Mouse (Mus musculus) liver, embryonic 15.5 days (tissue): Measurements from ENCODE around the gene Rnf121. TPM values are rescaled to one million over a fixed set of nuclear protein-coding genes. Genes with fewer than 3 reads are reported as not detected.

ENCODE experiments used
- ATAC-seq: fragments of 200-750 bp; cut with Nextera tagmentation; 2 replicates; pipeline ENCODE4 v1.8.0; 2017; ENCODE audit warnings: moderate number of reproducible peaks, mild to moderate bottlenecking, moderate library complexity; ENCODE audit not compliant: insufficient read depth
- H3K27ac ChIP-seq: fragments of 300-500 bp; sonication (generic); replicated peaks from 2 replicates; pipeline ENCODE4 v1.5.1; 2015; ENCODE audit warnings: mild to moderate bottlenecking, inconsistent platforms
- H3K27me3 ChIP-seq: fragments of 300-500 bp; sonication (generic); 2 replicates; pipeline ENCODE4 v1.6.1; 2015; ENCODE audit warnings: mild to moderate bottlenecking, inconsistent platforms
- H3K36me3 ChIP-seq: fragments of 300-500 bp; sonication (generic); replicated peaks from 2 replicates; pipeline ENCODE4 v1.6.1; 2015; ENCODE audit warnings: moderate library complexity, mild to moderate bottlenecking, inconsistent platforms
- H3K4me1 ChIP-seq: fragments of 300-500 bp; sonication (generic); replicated peaks from 2 replicates; pipeline ENCODE4 v1.6.1; 2015; ENCODE audit warnings: inconsistent platforms
- H3K4me2 ChIP-seq: fragments of 300-500 bp; sonication (generic); 2 replicates; pipeline ENCODE4 v1.6.1; 2015; ENCODE audit warnings: moderate library complexity, mild to moderate bottlenecking, inconsistent platforms
- H3K4me3 ChIP-seq: fragments of 300-500 bp; sonication (generic); replicated peaks from 2 replicates; pipeline ENCODE4 v1.5.1; 2015; ENCODE audit warnings: mild to moderate bottlenecking, inconsistent platforms
- H3K9ac ChIP-seq: fragments of 300-500 bp; sonication (generic); 2 replicates; pipeline ENCODE4 v1.6.1; 2015; ENCODE audit warnings: moderate library complexity, mild to moderate bottlenecking, inconsistent platforms
- H3K9me3 ChIP-seq: fragments of 300-500 bp; sonication (generic); replicated peaks from 2 replicates; pipeline ENCODE4 v1.6.1; 2016; ENCODE audit warnings: inconsistent platforms
- WGBS: fragments of 180-500 bp; shearing (Covaris S2); methylation state at CpG from one replicate; pipeline ENCODE4 v1.1.7; 2015; ENCODE audit warnings: mixed read lengths; ENCODE audit not compliant: insufficient replicate concordance; 5-methylcytosine and 5-hydroxymethylcytosine counted together
- polyA plus RNA-seq: library from polyadenylated mRNA; unstranded; fragments of >200 nt; fragmentation: Nextera tagmentation; extraction: Ambion mirVana; gene quantifications from 2 replicates; pipeline ENCODE4 v1.2.1, GENCODE M21; 2015

Rnf121 gene
- polyA plus RNA-seq, 1 experiment from 2014 or later = 11.5 TPM

DNA sequence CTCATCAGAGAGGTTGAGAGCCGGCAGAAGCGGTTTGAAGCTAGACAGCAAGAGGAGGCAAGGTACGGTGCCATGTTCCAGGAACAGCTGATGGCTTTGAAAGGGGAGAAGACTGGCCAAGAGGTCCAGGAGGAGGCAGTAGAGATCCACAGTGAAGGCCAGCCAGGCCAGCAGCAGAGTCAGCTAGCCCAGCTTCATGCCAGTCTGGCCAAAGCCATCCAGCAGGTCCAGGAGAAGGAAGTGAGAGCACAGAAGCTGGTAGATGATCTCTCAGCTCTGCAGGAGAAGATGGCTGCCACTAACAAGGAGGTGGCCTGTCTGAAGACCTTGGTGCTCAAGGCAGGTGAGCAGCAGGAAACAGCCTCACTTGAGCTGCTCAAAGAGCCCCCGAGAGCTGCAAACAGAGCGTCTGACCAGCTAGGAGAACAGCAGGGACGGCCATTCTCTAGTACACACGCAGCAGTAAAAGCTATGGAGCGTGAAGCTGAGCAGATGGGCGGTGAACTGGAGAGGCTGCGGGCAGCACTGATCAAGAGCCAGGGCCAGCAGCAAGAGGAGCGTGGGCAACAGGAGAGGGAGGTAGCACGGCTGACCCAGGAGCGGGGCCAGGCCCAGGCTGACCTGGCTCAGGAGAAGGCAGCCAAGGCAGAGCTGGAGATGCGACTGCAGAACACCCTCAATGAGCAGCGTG is 65.7 kb downstream of the Rnf121 start:
- no peak overlapping the region for H3K27ac ChIP-seq
- peaks cover 97% of the 10 kb centered on the region for H3K36me3 ChIP-seq
- no peak for ATAC-seq
- H3K27me3 ChIP-seq = no peaks in the 10 kb centered on the region
- no peak overlapping the region for H3K9ac ChIP-seq
- H3K4me3 ChIP-seq = no peak overlapping the region
- H3K4me1 ChIP-seq = peaks cover 17% of the 10 kb centered on the region
- H3K9me3 ChIP-seq = no peaks in the 10 kb centered on the region
- no peak overlapping the region for H3K4me2 ChIP-seq
- 94% methylated on average over 15 of the region's 15 CpGs for WGBS

DNA sequence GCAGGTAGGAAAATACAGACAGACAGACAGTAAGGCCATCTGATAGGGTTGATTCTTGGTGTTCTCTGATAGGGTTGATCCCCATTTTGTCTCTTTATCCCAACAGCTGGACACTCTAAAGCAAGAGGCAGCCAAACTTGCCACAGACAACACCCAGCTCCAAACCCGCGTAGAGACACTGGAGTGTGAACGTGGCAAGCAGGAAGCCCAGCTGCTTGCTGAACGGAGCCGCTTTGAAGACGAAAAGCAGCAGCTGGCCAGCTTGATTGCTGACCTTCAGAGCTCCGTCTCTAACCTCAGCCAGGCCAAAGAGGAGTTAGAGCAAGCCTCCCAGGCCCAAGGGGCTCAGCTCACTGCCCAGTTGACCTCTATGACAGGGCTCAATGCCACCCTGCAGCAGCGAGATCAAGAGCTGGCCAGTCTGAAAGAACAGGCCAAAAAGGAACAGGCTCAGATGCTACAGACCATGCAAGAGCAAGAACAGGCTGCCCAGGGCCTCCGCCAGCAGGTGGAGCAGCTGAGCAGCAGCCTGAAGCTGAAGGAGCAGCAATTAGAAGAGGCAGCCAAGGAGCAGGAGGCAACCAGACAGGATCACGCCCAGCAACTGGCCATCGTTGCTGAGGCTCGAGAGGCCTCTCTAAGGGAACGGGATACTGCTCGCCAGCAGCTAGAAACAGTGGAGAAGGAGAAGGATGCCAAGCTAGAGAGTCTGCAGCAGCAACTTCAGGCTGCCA is 66.9 kb downstream of the Rnf121 start:
- Histone ChIP-seq H3K27ac (no peak overlapping the region), H3K27me3 (no peaks in the 10 kb centered on the region), H3K4me1 (peaks cover 7% of the 10 kb centered on the region), H3K4me2 (no peak overlapping the region), H3K36me3 (peaks cover 100% of the 10 kb centered on the region), H3K9ac (no peak overlapping the region), H3K4me3 (no peak overlapping the region), H3K9me3 (no peaks in the 10 kb centered on the region)
- ATAC-seq = 0 out of 2 replicates have a peak, but pooled peaks have one; percentile 49
- WGBS = 69% methylated on average over 14 of the region's 14 CpGs

GRCm38 (mm10) chr7:101994241-101994640 is 71.0 kb downstream of the Rnf121 start:
- Histone ChIP-seq H3K4me1 (no peaks in the 10 kb centered on the region; the same call in 1 of the 2 replicates), H3K9ac (no peak overlapping the region), H3K36me3 (peaks cover 99% of the 10 kb centered on the region), H3K27me3 (no peaks in the 10 kb centered on the region), H3K4me3 (no peak overlapping the region), H3K4me2 (no peak overlapping the region), H3K9me3 (no peaks in the 10 kb centered on the region), H3K27ac (no peak overlapping the region)
- no peak for ATAC-seq
- WGBS = 68% methylated on average over 3 of the region's 3 CpGs

DNA sequence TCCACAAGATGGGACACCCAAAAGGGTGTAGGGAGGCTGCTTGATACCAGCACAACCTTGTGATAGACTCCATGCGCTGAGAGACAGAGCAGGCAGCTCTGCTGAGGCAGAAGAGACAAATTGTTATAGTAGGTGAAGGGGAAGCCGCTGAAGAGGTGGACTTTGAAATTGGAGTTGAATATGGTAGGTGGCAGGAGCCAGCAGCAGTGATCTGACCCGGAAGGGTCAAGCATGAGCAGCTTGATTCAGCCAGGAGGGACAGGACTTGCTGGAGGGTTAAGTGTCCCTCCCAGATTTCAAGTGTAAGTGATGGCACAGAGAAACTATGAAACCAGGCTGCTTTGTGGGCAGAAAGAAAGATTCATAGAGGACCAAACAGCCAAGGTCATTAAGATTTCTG is 80.2 kb downstream of the Rnf121 start:
- no peak for ATAC-seq
- no peak overlapping the region for H3K9ac ChIP-seq
- H3K4me2 ChIP-seq = no peak overlapping the region
- H3K9me3 ChIP-seq = no peaks in the 10 kb centered on the region
- no peak overlapping the region for H3K27ac ChIP-seq
- 0 out of 2 replicates have a peak, but pooled peaks cover 2% of the 10 kb centered on the region for H3K4me1 ChIP-seq
- peaks cover 85% of the 10 kb centered on the region for H3K36me3 ChIP-seq
- H3K27me3 ChIP-seq = no peaks in the 10 kb centered on the region
- 93% methylated on average over 3 of the region's 3 CpGs for WGBS
- no peak overlapping the region for H3K4me3 ChIP-seq

DNA sequence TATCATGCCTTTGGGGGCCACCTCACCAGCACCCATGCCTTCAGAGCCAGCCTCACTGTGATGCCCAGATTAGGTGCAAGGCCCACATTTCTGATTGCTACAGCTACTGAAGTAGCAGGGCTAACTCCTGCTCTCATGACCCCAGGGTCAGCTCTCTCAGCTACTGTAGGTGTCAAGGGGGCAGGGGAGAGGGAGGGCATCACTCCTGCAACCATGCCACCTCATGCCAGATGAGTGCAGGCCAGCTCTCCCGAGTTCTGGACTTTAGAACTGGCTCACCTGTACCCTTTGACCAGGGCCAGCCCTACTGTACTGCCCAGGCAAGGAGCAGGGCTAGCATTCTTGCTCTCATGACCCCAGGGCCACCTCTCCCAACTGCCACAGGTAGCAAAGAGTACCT is 82.5 kb downstream of the Rnf121 start:
- Histone ChIP-seq H3K27me3 (no peaks in the 10 kb centered on the region), H3K4me2 (no peak overlapping the region), H3K4me3 (no peak overlapping the region), H3K36me3 (peaks cover 69% of the 10 kb centered on the region), H3K9me3 (no peaks in the 10 kb centered on the region), H3K4me1 (0 out of 2 replicates have a peak, but pooled peaks cover 2% of the 10 kb centered on the region), H3K27ac (no peak overlapping the region), H3K9ac (no peak overlapping the region)
- 56% methylated on average over 1 of the region's 1 CpGs for WGBS
- ATAC-seq = no peak

GRCm38 (mm10) chr7:101974505-101974904 is 90.8 kb downstream of the Rnf121 start:
- peaks cover 45% of the 10 kb centered on the region for H3K4me1 ChIP-seq
- no peak overlapping the region for H3K4me3 ChIP-seq
- H3K27ac ChIP-seq = no peak overlapping the region
- H3K9ac ChIP-seq = no peak overlapping the region
- H3K9me3 ChIP-seq = no peaks in the 10 kb centered on the region
- peaks cover 14% of the 10 kb centered on the region for H3K36me3 ChIP-seq
- WGBS = 65% methylated on average over 2 of the region's 2 CpGs
- H3K4me2 ChIP-seq = no peak overlapping the region
- ATAC-seq = no peak
- no peaks in the 10 kb centered on the region for H3K27me3 ChIP-seq

DNA sequence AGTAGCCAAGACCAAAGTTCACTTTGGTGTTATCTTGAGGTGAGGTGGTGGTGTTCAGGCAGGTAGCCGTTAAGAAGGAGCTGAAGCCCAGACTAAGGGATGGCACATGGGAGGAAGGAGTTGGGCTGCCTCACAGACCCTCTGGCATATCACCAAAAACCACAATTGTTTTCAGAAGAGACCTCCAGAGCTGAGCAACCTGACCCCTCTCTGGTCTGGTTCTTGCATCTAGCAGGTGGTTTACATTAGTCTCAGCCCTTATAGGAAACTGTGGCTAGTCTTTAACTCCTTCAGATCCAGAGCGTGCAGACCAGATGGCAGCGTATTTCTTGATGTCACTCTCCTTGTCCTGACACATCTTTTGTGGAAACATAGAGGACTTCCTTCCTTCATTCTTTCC is 91.5 kb downstream of the Rnf121 start:
- peaks cover 52% of the 10 kb centered on the region for H3K4me1 ChIP-seq
- 50% methylated on average over 3 of the region's 3 CpGs for WGBS
- ATAC-seq = no peak

GRCm38 (mm10) chr7:101971721-101972120 is 93.5 kb downstream of the Rnf121 start:
- peak overlapping the region; percentile 89 for H3K27ac ChIP-seq
- peak overlapping the region; percentile 69; the same call in 1 of the 2 replicates for H3K9ac ChIP-seq
- H3K9me3 ChIP-seq = no peaks in the 10 kb centered on the region
- no peak for ATAC-seq
- 38% methylated on average over 2 of the region's 2 CpGs for WGBS
- H3K27me3 ChIP-seq = no peaks in the 10 kb centered on the region
- peak overlapping the region; percentile 71; the same call in 1 of the 2 replicates for H3K4me3 ChIP-seq
- peaks cover 1% of the 10 kb centered on the region; the same call in 1 of the 2 replicates for H3K36me3 ChIP-seq
- H3K4me2 ChIP-seq = peak overlapping the region; percentile 98
- H3K4me1 ChIP-seq = peaks cover 64% of the 10 kb centered on the region

More for the DNA sequence above, 91.5 kb downstream of the Rnf121 start:
- H3K27ac ChIP-seq = no peak overlapping the region
- no peaks in the 10 kb centered on the region for H3K9me3 ChIP-seq
- H3K4me3 ChIP-seq = no peak overlapping the region
- H3K4me2 ChIP-seq = no peak overlapping the region
- no peak overlapping the region for H3K9ac ChIP-seq
- no peaks in the 10 kb centered on the region for H3K27me3 ChIP-seq
- peaks cover 11% of the 10 kb centered on the region for H3K36me3 ChIP-seq

GRCm38 (mm10) chr7:101970821-101971461 is 94.3 kb downstream of the Rnf121 start:
- Histone ChIP-seq H3K27me3 (no peaks in the 10 kb centered on the region), H3K9ac (peak overlapping the region; percentile 69), H3K36me3 (no peaks in the 10 kb centered on the region; the same call in 1 of the 2 replicates), H3K4me1 (peaks cover 71% of the 10 kb centered on the region), H3K27ac (peak overlapping the region; percentile 89), H3K4me3 (peak overlapping the region; percentile 71), H3K9me3 (no peaks in the 10 kb centered on the region), H3K4me2 (peak overlapping the region; percentile 98)
- ATAC-seq = peak; percentile 30
- WGBS = 4% methylated on average over 19 of the region's 19 CpGs

DNA sequence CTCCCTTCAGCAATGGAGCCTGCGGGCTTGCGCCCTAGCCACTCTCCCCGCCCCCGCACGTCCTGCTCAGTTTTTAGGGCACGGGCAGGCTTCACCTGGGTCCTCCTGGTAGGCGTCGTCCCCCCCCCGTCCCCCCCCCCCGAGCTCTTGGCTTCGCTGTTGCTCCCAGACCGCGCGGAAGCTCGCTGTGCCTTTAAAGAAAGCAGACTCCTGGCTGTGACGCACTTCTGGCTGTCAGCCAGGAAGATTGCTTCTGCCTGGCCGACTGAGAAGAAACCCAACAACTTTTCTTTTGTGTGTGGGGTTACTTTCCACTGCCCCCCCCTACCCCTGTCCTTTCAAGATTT is 94.9 kb downstream of the Rnf121 start:
- Histone ChIP-seq H3K4me2 (peak overlapping the region; percentile 98), H3K36me3 (no peaks in the 10 kb centered on the region), H3K27me3 (no peaks in the 10 kb centered on the region), H3K4me3 (peak overlapping the region; percentile 71), H3K9me3 (no peaks in the 10 kb centered on the region), H3K9ac (peak overlapping the region; percentile 69), H3K27ac (peak overlapping the region; percentile 89), H3K4me1 (peaks cover 76% of the 10 kb centered on the region)
- peak; percentile 58 for ATAC-seq
- 2% methylated on average over 17 of the region's 17 CpGs for WGBS
